Mouse (Mus musculus) left cerebral cortex, postnatal 4 days (tissue): ENCODE results near the gene Map2k6. TPM values are rescaled to one million over a fixed set of nuclear protein-coding genes. Genes with fewer than 3 reads are reported as not detected.

ENCODE experiments used
- DNase-seq: peaks from one replicate; pipeline ENCODE4 v3.0.0-alpha.2; 2022
- intact Hi-C: fragments of 180-260 bp; cut with DNase I; formaldehyde crosslinking; loops from one replicate; pipeline ENCODE4 v1.15.1; 2025
- total RNA-seq, 2 experiments: library from RNA; stranded (reverse); gene quantifications; 2 replicates each; pipeline ENCODE4 v1.2.3; 2021

Gene Map2k6
- total RNA-seq, 2 experiments from 2014 or later = 33.0 to 35.7 TPM

GRCm38 (mm10) chr11:110449183-110449582, 50.3 kb downstream of the Map2k6 start:
- DNase-seq = no peak
- intact Hi-C loops = no loop called here

DNA sequence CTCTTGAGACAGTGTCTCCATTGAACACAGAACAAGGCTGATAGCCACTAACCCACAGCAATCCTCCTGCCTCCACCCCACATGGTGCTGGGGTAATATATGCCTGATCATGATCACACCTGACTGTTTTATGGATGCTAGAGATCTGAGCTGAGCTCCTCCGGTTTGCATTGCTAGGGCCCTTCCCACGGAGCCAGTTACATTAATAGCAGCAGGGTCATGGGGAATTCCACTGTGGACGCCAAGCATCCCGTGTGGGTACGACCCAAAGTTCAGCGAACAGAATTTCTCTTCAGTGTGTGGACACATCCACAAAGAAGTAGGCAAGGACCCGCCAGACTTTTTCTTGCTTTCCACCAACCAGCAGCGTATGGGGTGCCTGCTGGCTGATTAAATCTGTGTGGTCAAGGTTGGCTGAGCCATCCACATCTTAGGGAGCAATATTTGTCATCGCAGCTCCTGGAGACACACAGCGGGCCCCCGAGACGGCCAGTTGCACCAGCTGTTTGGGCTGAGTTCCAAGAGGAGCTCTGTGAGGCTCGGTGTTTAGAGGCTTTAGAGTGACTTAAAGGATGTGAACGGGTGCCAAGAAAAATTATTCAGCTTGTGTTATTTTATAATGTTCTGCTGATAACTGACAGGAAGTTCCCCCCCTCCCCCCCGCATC, 51.3 kb downstream of the Map2k6 start:
- DNase-seq = no peak
- intact Hi-C loops = no loop called here

- DNase-seq = no peak
- intact Hi-C loops = loop anchor here (1.0 kb wide), 1 partner anchor 26 kb away; no protein-coding TSS in a partner anchor
These were observed 51.8 kb downstream of the Map2k6 start for GRCm38 (mm10) chr11:110450758-110451121.

DNA sequence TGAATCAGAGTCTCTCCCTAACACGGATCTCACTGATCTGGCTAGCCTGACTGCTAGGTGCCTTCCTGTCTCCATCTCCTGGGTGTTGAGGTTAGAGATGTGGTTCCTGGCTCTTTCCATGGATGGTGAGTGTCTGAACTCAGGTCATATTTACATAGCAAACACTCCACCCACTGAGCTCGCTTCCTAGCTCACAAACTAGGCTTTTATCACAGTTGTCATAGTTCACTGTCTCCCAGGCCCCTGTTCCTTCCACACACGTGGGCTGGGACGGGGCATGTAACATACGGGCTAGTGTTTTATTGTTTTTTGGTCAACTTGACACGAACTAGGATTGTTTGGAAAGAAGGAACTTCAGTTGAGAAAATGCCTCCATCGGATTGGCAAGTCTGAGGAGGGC, 52.7 kb downstream of the Map2k6 start:
- no peak for DNase-seq
- intact Hi-C loops = loop anchor here (1.0 kb wide), 1 partner anchor 27 kb away; no protein-coding TSS in a partner anchor

GRCm38 (mm10) chr11:110453445-110454154, 54.7 kb downstream of the Map2k6 start:
- no peak for DNase-seq
- intact Hi-C loops = no loop called here

DNA sequence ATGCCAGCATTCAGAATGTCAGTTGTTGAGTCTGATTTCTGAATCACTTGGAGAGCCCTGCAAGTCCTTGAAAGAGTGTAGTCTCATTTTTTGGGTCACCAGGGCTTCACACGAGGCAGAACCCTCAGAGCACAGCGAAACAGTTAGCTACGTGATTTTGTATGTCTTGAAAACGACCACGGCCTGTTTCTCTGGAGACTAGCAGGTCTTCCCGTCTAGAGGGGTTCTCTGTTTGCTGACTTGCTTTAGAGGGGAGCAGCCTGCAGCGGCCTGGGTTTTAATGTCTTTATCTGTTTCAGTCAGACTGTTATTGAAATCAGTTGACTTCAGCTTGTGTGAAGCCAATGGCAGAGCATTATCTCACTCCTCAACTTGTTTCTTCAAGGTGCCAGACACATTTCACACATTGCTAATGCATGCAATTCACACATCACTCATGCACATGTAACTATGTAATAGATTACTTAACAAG, 58.6 kb downstream of the Map2k6 start:
- intact Hi-C loops = no loop called here
- DNase-seq = no peak

DNA sequence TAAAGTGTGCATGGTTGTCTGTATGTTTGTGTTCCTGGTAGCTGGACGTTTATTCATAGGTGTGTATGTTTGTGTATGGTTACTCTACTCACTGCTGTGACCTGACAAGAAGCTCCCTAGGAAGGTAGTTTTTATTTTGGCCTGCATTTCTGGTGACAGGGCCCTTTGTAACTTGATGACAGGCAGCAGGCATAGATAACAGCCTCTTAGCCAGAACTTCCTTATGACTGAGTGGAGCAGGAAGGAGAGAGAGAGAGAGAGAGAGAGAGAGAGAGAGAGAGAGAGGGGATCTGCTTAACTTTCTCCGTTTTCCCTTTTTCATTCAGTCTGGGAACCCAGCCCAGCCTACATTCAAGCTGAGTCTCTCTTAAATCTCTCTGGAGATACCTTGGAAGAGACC, 61.6 kb downstream of the Map2k6 start:
- no peak for DNase-seq
- intact Hi-C loops = no loop called here

DNA sequence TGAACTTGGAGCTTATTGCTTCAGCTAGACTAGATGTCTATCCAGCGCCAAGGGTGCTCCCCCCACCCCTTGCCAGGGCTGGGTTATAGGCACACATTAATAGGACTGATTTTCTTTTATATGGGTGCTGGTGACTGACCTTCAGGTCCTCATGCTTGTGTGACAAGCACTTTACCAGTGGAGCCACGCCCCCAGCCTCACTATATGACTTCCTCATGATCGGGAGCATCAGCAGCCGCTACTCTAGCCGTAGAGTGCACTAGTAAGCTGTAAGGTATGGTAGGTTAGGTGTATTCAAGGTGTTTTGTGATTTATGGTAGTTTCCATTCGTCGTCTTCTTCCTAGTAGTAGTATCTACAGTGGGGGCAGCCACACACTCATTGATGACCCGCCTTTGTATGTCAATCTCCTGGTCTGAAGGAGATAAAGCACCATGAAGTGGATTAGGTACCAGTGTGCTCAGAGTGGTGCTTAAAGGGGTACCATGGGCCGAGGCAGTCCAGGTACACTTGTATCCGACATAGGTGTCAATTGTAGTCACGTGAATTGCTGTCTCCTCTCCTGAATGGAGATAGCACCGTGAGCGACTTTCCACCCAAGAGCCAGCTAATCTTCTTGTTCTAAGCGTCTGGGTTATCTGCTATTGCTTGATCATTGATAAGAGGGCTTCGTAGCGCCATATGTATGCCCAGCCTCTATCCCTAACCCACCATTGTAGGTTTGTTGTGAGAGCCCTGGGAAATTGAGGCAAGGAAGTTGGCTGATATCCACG, 62.8 kb downstream of the Map2k6 start:
- intact Hi-C loops = no loop called here
- DNase-seq = no peak

GRCm38 (mm10) chr11:110462975-110463578, 64.2 kb downstream of the Map2k6 start:
- no peak for DNase-seq
- intact Hi-C loops = no loop called here

DNA sequence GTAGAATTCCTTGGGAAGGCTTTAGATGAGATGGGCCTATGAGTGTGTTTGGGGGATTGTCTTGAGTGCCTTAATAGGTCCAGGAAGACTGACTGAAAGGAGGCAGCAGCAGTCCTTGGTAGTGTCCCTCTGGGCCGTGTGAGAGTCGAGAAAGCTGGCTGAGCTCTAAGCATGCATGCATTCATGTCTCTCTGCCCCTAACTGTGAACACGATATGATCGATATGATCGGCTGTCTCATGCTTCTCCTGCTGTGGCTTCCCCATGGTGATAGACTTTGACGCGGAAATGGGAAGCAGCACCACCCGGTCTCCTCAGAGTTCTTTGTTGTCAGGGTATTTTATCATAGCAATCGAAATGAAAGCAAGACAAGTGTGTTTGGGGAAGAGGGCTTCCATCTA, 64.9 kb downstream of the Map2k6 start:
- DNase-seq = no peak
- intact Hi-C loops = no loop called here

DNA sequence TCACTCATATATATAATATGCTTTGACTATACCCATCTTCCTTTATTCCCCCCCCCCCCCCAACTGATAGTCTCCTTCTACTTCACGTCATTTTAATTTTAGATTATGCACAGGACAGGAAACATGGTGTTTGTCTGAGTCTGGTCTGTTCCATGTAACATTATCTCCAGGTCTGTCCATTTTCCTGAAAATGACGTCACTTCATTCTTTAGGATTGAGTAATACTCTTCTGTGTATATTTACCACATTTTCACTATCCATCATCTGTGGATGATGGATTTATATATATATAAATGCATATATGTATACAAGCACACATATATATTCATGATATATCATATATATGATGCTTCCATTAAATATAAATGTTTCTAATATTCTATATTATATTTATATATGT, 70.1 kb downstream of the Map2k6 start:
- DNase-seq = no peak
- intact Hi-C loops = no loop called here

DNA sequence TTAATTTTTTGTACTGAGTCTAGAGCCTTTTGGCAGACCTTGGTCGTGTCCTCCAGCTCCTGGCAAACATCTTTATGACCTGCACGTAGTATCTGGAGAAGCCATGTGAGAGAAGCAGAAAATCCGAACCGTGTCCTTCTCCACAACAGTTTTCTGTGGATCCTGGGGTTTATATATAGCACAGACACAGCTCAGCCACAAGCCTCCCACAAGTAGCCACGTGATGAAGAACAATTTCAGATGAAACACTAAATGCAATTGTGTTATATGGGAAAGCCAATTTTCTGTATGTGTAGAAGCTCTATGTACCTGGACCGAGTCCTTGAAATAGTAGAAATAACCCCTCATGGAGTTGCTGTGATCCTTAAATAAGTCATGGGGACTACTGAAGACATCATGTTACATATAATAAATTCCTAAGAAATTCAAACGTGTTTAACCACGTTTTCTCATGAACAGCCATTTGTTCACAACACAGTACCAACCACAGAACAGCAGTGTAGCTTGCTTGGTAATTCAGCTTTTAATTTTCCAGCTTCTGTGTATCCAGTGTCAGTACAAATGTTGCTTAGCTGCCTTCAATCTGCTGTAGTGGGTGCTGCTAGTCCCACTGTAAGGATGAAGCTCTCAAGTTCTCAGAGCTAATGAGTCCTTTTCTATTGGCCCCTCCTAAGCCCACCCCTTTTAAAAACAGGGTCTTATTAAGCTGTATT, 71.8 kb downstream of the Map2k6 start:
- intact Hi-C loops = no loop called here
- DNase-seq = no peak

DNA sequence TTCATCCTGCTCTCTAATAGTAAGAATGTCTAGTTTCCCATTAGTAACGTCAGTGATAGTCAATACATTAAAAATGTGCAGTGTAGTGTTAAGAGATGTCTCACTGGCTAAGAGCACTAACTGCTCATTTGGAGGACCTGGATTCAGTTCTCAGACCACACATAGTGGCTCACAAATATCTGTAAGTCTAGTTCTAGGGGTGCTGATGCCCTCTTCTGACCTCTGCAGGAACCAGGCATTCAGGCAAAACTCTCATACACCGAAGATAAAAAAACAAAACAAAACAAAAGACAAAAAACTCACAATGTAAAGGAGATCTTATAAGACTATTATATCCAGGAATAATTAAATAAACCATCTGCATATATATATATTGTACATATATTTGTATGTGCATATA, 72.4 kb downstream of the Map2k6 start:
- intact Hi-C loops = no loop called here
- no peak for DNase-seq

DNA sequence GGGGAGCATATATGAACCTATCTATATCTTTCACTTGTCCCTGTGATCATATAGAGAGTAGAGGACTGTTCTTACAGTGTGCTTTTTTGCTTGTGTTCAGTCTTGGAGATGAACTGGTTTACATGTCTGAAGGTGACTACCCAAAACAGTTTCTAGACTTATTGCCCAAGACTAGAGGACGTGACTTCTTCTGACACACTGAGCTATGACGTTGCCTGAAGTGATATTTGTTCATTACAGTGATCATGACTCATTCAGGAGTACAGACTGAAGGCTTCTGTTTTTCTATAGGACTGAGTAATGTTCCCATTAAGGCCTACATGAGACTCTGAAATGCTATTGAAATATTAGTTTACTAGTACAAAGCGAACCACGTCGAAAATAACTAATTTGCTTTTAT, 73.2 kb downstream of the Map2k6 start:
- intact Hi-C loops = no loop called here
- no peak for DNase-seq

DNA sequence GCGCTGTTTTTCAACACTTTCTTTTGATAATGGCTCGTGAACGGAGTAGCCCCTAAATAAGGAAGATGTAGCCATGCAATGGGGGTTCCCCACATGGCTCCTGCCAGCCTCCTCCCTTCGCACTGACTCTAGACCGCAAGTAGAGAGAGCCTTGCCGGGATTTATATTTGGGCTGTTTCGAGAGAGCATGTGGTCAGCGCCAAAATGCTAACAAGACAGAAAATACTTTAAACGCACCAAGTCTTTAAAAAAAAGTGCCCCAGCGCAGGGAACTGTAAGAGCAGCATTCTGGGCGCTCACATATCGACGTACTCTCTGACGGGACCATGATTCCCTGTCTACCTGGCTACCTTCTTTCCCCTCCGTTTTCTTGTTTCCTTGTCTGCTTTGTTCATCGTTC, 74.6 kb downstream of the Map2k6 start:
- DNase-seq = no peak
- intact Hi-C loops = no loop called here

DNA sequence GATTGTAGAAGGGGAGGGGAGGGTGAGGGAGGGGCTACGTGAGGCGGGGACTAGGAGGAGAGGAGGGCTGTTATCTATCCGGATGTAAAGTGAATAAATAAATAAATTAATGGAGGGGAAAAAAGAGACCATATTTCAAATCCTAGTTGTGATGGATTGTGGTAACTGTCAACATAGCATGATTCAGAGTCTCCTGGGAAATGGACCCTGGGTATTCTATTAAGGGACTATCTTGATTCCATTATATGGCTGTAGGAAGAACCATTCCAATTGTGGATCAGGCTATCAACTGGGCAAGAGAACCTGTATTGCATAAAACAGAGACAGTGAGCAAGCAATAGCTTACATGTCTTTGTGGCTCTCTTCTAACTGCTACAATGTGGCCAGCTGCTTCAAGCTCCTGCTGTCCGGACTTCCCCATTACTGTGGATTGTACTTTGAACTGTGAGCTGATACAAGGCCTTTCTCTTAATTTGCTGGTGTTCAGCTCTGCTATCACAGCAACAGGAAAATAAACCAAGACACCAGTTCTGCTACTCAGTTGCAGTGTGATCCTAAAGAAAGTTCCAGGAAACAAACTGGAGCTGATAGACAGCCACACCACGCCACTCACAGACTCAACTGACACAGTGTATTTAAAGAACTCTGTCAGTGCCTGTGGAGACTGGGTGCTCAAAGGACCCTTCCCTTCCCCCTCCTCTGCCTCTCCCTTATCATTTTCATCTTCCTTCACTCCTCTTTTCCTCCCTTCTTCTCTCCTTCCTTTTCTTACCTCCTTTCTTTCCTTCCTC, 77.6 kb downstream of the Map2k6 start:
- intact Hi-C loops = no loop called here
- no peak for DNase-seq

- intact Hi-C loops = no loop called here
- DNase-seq = peak; percentile 78
These were observed 79.3 kb downstream of the Map2k6 start for GRCm38 (mm10) chr11:110477961-110478869.

- peak; percentile 61 for DNase-seq
These were observed 80.1 kb downstream of the Map2k6 start for GRCm38 (mm10) chr11:110478978-110479384.

DNA sequence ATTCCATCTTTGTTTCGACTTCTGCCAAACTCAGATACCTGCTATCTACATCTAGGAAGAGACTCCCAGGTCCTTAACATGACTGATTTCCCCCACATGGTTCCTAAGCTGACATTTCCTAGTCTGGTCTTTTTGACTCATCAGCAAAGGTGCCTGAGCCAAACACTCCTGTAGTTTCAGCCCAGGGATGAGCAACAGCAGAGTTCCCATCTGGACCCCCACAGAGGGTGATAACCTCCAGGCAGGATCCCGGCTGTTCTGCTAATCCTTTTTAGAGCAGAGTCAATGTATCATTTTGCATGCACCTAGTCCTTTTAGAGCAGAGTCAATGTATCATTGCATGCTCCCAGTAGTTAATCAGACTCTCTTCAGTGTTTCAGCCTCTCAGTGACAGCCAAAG, 82.5 kb downstream of the Map2k6 start:
- intact Hi-C loops = no loop called here
- peak; percentile 22 for DNase-seq

More at GRCm38 (mm10) chr11:110478978-110479384, 80.1 kb downstream of the Map2k6 start:
- intact Hi-C loops = no loop called here
